Mouse (Mus musculus) spleen, postnatal 36 days (tissue): ENCODE data around the gene Elovl5.

Source experiments
- DNase-seq, 2 experiments: peaks; one replicate each; pipeline ENCODE4 v3.0.0; 2022; ENCODE audit warnings: low spot score in 2 of 2, mixed read lengths in 1 of 2

Gene Elovl5

DNA sequence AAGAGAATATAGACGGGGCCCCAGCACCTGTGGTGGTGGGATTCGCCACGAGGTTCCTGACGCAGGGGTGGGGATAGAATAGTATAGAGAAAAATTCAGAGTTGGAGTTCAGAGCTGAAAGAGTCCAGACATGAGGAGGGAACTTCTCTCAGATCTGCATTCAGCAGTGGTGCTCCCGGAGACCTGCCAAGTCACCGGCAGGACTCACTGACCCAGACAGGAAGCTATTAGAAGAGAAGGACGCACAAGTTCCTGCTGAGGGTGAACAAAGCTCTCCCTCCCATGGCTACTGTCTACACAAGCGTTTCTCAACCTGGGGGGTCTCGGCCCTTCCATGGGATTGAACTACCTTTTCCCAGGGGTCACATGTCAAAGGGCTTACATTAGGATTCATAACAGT lies 78.1 kb downstream of the Elovl5 start:
- DNase-seq, result no peak

DNA sequence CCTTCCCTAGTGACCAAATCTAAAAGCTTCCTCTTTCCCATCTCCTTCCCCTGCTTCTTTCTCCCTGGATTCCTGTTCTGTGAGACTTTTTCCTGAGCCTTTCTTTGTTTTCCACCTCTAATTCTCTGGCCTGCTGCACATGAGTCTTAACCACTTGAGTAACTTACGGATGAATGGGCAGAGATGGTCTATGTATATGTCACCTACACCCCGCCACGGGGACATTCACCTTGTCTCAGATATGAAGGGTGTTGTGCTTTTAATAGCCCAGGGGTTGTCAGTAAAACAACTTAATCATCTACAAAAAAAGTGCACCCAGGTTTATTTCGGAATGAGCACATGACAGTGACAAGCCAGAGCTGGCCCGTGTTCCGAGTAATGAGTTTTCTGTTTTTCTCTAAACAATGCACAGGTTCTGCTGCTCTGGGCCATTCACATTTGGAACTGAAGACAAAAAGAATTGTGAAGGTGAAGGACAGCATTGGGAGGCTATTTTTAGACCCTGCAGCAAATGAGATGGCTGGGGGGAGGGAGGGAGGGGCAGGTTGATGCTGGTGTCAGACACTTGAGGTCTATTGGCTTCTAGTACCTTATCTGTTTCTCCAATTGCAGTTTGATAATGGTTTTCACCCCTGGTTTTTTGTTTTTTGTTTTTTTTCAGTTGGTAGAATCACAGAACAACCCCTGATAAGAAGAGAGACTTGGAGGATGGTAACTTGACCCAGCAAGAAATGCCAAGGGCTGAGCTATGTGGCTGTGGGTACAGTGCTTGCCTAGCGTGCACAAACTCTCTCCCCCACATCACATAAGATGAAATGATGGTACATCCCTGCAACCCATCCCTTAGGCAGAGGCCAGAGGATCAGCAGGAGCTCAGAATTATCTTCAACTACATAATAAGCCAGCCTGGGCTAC lies 83.7 kb downstream of the Elovl5 start:
- DNase-seq, result no peak

DNA sequence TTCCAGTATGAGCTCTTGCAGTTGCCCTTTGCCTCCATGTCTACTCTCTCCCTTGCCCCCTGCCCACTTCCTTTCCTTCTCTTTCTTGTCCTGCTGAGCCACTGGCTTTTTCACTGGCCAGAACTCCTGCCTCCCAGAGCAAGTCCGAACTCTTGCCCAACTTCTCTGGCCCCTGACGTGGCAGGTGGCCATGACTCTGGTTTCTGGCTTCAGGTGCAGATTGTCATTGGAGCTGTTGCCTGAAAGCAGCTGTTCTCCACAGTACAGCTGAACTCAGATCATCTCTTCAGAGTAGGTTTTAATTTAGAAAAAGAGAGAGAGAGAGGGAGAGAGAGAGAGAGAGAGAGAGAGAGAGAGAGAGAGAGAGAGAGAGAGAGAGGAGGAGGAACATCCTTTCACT lies 86.1 kb downstream of the Elovl5 start:
- no peak for DNase-seq

DNA sequence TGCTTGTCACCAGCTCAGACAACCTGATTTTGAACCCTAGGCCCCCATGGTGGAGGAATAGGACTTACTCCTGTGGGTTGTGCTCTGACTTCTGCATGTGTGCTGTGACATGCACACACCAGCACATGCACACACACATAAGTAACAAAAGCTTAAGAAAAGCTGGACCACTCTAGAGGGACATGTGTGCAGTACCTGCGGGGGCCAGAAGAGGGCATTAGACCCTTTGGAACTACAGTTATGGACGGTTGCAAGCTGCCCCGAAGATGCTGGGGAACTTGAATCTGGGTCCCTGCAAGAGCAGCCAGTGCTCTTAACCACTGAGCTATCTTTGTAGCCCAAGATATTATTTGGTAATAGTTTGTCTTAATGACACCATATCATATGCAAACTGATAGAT lies 88.3 kb downstream of the Elovl5 start:
- DNase-seq, result no peak

DNA sequence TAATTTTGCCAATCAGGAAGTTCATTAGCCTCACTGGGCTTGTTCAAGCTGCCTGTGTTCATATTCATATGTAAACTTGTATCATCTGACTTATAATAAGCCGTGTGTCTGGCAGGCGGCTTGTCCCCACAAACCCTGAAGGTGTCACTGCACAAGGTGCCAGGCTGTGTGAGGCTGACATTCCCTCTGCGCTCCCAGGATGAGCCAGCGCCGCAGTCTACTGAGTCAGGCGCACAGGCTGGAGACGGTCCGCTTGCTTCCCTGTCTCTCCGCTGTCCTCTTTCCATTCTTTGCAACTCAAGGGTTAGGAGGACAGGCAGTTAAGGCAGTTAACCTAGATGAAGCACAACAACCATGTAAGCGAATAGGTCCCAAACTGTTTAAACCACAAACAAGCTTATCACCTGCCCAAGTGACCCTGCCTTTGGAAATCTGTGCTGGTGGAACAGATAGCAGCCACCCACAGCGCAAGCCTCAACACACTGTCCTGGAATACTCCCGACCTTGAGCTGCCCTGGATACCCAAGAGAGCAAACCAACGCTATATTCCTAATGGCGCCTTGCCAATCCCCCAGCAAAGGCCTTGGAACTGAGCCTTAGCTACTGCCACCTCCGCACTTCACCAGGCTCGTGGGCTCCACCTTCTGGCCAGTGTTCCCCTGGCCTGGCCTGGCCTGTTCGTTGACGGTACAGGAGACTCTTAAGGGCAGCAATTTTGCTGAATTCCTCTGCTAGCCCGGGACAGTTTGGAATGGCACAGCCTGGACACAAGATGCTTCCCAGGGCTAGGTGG lies 89.2 kb downstream of the Elovl5 start:
- peak; percentile 67 to 70 for DNase-seq

DNA sequence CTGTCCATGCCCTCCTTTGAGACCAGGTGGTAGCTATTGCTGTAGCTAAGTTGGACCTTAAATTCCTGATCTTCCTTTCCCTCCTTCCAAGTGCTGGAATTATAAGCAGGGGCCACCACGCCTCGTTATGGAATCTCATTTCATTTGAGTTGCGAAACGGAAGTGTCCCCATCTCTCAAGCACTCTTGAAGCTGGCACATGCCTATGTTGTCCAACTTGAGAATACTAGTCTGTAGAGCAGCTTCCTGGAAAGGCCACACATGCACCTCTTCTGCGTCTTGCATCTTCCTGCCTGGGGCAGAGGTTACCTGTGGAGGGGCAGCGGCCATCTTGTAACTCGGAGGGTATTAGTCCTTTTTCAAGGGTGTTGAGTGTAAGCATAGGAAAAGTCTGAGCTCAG lies 92.2 kb downstream of the Elovl5 start:
- DNase-seq, result no peak

DNA sequence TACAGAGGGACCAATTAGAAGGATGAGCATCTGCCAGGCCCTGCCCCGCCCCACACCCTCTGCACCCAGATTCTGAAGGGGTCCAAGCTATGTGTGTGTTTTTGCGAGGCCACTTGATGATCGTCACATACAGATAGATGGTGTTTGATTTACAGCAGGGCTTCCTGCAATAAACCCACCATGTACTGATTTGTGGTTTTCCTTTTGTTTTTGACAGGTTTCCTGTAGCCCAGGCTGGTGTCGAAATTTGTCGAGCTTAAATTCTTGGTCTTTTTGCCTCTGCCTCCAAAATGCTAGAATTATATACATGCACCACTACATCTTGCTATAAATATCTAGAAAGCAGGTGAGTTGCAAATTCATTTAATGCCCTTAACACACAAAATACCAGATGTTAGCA lies 93.0 kb downstream of the Elovl5 start:
- no peak for DNase-seq

DNA sequence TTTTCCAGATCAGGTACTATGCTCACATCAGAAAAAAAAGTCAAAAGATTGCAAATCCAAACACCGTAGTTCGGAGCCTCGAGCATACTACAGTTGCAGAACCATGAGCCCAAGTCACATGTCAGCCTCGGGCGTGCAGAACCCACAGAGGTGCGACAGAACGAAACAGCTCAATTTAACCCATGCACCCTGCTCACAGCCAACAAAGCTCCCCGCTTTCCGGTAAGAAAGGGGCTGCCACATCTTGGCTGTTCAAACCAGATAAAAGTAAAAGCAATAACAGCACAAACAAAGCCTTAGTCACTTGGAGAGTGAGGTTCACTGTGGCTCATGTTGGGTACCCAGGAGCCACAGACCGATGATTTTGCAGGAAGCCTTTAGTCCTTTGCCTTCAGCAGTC lies 93.5 kb downstream of the Elovl5 start:
- peak in 1 of 2 experiments; percentile 15 for DNase-seq

DNA sequence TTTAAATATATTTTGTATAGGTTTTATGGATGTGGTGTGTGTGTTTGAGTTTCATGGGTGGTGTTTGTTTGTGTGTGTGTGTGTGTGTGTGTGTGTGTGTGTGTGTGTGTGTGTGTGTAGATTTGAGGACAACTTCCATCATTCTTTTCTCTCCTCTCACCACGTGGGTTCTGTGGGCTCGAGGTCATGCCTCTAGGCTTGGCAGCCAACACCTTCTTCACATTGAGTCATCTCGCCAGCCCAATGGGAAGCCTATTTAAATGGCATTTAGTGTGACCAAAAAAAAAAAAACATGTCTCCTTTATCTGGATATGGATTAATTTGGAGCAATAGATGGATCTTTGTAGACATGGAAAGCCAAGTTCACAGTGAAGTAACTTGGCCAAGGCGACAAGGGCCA lies 94.9 kb downstream of the Elovl5 start:
- DNase-seq, result no peak

DNA sequence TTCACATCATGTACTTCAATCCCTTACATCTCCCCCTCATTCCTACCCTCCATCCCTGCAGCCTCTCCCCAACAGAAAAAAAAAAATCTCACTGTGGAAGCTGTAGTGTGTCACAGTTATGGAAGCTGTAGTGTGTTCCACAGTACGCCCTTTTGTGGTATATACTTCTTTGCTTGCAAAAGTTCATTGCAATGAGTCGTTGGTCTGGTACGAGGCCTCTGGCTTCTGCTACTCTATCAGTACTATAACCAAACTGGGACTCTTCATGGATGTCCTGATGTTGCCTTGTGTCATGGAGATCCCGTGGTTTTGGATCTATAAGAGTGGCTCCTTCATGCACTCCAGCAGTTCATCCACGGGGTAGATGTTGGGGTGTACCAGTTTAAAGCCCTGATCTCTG lies 95.5 kb downstream of the Elovl5 start:
- no peak for DNase-seq

DNA sequence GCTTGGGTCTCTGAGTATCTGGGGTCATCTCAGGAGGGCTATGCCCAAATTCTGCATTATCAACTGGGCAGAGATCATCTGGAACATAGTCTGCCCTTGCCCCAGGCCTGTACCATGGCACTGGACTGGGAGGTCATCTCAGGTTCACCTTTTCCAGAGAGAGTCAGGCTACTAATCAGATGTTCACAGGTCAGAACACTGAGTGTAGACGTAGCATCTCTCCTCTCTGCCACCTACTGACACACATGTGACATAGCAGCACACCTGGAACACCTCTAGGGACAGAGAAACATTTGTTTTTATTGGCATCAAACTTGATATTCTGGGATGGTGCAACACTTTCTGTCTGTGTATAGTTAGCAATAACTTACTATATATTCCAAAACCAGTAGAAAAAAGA lies 96.6 kb downstream of the Elovl5 start:
- DNase-seq, result no peak

DNA sequence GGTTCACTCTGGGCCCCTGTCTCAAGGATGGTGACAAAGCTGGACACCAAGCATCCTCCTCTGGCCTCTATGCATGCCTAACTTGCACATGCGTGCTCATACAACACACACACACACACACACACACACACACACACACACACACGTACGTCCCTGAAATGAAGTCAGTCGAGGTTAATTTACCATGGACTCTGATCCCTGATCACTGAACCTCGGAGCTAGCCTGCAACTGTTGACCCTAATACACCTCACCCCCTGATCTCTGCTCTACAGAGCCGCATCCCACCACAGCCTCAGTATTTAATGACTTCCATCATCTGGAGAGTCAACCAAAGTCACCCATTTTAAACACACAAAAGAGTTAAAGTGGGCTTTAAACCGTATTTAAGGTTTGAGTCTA lies 98.7 kb downstream of the Elovl5 start:
- no peak for DNase-seq

DNA sequence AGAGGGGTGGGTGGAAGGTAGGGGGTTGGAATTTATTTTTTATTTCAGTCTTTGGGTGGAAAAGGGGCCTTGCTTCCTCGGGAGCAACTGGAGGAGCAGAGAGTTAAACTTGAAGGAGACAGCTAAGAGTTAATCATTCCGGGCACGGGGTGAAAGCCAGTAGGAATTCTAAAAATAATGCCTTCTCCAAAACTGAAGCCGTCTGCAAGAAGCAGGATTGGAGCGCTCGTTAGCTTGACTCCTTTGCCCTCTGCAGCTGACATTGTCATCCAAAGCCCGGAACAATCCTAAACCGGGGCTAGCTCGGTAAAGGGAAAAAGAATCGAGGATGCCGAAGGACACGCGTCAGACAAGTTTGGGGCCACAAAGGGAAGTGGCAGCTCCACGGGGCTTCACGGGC lies 99.1 kb downstream of the Elovl5 start:
- DNase-seq, result no peak

DNA sequence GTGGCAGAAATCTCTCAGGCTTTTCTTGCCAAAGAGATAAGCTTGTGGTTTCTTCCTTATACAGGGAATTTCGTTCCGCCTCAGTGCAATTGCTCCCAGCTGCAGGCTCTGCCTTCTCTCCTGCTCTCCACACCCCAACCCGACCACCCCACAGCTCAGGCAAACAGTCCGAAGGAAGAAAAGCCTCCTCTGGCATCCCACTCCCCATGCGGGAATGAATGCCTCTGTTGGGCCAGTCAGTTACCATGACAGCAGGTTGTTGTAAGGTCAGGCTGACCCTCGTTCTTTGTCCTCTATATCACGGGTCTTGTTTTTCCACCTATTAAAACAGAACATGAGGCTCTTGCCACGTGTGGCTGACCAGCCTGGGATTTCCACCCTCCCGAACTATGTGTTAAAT lies 104.1 kb downstream of the Elovl5 start:
- DNase-seq, result no peak

DNA sequence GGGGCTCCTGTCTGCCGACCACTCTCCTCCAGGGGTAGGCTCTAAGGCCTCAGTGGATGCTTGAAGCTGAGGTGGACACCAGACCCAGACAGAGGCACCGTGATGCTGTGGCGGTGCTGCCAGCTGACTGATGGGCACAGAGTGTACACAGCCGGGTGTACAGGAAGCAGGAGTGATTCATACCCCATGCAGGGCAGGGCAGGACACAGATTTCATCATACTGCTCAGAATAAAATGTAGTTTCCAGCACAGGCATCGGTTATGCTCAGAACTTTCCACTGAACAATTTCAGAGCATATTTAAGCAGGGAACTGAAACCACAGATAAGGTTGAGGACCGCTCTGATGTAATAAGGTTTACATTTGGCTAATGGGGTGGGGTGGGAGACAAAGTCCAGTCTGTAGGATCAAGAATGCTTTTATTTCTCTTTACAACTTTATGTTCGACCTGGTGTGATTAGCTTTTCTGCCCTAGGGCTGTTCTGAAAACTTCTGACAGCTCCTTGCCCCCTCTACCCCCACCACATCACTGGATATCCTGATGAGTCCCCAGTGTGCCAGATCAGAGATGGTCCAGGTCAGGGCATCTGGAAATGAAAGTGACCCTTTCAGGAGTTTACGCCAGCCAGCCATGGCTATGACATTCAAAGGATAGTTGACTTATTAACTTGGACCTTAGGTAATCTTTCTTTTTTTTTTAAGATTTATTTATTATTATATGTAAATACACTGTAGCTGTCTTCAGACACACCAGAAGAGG lies 105.2 kb downstream of the Elovl5 start:
- no peak for DNase-seq

DNA sequence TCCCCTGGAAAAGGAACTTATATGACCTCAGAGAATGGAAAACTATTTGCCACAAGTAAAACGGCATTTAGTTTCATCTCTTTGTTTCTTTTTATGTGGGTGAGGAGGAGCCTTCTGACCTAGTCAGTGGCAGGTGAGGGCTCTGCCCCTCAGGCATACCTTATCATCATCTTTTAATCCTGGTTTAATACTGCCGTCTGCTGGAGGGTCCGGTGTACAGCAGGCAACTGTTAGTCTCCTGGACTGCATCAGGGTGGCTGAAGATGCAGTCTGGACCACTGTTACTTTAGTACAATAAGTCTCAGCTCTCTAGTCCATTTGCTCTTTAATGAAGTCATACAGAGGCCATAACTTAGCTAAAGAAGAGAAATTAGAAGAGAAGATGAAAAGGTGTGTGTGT lies 107.7 kb downstream of the Elovl5 start:
- DNase-seq, result peak; percentile 20 to 36

DNA sequence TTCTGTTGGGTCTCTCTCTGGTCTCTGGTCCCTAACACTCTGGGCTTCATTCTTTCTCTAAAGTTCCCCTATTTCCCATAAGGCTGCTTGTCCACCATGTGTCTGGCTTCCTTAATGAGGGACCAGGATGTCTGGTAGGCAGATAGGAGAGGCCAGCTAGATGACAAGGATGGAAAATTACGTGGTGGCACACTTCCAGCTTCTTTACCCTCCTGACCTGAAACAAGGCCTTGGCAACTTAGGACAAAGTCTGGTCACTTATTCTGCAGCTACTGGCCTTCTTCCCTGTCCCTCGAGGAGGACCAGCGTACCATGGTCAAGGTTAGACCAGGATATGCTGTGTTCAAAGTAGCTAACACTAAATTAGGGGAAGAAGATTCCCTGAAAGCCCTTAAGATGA lies 109.9 kb downstream of the Elovl5 start:
- no peak for DNase-seq

DNA sequence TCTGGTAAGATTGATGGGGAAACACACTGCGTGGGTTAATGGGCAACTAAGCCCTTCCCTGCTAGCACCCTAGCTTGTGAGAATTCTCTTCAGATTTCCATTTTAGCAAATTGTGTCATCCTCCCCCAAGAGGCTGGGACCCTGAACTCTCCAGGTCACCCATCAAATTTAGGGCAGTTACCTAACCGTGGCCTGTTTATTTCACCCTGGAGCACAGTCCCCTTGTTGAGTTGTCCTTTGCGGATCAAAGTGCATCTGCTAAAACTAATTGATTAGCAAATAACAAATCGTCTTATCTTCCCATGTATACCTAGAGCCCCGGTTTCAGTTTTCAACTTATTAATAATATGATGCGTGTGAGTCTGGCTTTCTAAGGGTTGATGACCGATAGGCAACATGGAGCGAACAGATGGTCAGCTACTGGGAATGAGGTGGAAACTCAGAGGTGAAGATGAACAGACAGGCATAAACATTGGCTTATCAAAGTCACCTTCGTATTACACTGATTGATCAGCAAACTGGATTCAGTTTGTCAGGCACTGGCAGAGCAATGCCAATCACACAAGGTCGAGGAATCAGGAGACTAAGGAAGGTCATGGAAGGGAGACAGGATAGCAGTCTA lies 113.8 kb downstream of the Elovl5 start:
- no peak for DNase-seq

DNA sequence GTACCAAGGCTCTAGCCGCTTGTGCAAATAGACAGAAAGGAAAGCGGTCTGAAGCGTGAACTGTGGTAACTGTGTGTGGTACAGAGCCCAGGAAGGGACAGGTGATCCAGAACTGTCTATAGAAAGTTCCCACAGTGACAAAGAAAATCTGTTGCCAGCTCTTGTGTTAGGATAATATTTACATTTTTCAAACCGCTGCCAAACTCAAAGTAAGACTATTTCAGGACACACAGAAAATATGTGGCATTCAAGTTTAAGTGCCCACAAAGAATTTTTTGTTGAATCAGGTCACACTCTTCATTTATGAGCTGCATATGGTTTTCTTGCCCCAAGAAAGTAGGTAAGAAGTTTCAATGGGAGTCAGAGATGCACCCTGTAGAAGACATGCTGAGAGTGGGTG lies 115.8 kb downstream of the Elovl5 start:
- no peak for DNase-seq
